ENCODE assay signal across 8 mouse cellular contexts in the genomic region with DNA sequence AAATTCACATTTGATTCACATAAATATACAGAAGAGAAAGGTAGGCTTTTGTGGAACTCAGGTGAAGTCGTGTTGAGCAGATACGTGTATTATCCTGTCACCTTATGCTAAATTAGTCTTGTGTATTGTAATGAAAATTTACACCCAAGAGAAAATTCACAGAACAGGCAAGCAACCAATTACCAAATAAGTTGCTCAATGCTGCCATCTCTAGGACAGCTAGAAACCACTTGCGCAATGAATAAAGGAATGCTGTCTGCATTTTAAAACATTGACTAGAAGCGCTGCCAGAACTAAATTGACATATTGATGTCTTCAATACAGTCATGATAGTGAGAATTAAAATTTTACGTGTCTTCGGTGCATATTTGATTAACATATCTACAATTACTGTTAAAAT. TPM values are rescaled to one million over a fixed set of nuclear protein-coding genes. Genes with fewer than 3 reads are reported as not detected.
A peak's percentile ranks its signal among the peaks of the same experiment; 100 is the strongest.
DNase-seq lines count a peak whose midpoint lies in the region; ATAC-seq and TF ChIP-seq lines count a peak whose summit lies in the region.

No protein-coding gene starts in this region.

- peak; percentile 79 for TF ChIP-seq CTCF in forebrain, postnatal 0 days (IDR thresholded peaks at IDR 0.05; ENCODE audit: low read depth)
- TF ChIP-seq CTCF in liver, postnatal 0 days (IDR thresholded peaks at IDR 0.05; ENCODE audit: low read depth): peak; percentile 72

- H3K27me3 ChIP-seq in forebrain, postnatal 0 days (ENCODE audit: insufficient read depth, low read length): no peaks in the 10 kb centered on the region
- no peaks in the 10 kb centered on the region for H3K27me3 ChIP-seq in forebrain, embryonic 16.5 days (replicated peaks; ENCODE audit: control insufficient read depth, insufficient read depth, low read length)
- H3K27me3 ChIP-seq in liver, postnatal 0 days (ENCODE audit: insufficient read depth, low read length): peaks cover 36% of the 10 kb centered on the region
- peaks cover 50% of the 10 kb centered on the region for H3K27me3 ChIP-seq in liver, embryonic 11.5 days (replicated peaks; ENCODE audit: control insufficient read depth, insufficient read depth, low read length)

- H3K4me2 ChIP-seq in forebrain, postnatal 0 days (ENCODE audit: low read depth): no peak overlapping the region
- H3K4me2 ChIP-seq in forebrain, embryonic 16.5 days (ENCODE audit: low read length): no peak overlapping the region
- no peak overlapping the region for H3K4me2 ChIP-seq in liver, postnatal 0 days (ENCODE audit: low read depth, low read length)
- no peak overlapping the region for H3K4me2 ChIP-seq in liver, embryonic 11.5 days

- H3K36me3 ChIP-seq in forebrain, postnatal 0 days (ENCODE audit: insufficient read depth): no peaks in the 10 kb centered on the region
- H3K36me3 ChIP-seq in forebrain, embryonic 16.5 days (ENCODE audit: control insufficient read depth, insufficient read depth): no peaks in the 10 kb centered on the region
- H3K36me3 ChIP-seq in liver, postnatal 0 days (replicated peaks; ENCODE audit: insufficient read depth, low read length): no peaks in the 10 kb centered on the region
- no peaks in the 10 kb centered on the region for H3K36me3 ChIP-seq in liver, embryonic 11.5 days (ENCODE audit: control insufficient read depth, insufficient read depth, low read length)

- H3K4me3 ChIP-seq in forebrain, postnatal 0 days (ENCODE audit: low read depth, low read length): no peak overlapping the region
- no peak overlapping the region for H3K4me3 ChIP-seq in forebrain, embryonic 16.5 days (replicated peaks; ENCODE audit: low read length)
- no peak overlapping the region for H3K4me3 ChIP-seq in liver, postnatal 0 days (ENCODE audit: low read depth, low read length)
- no peak overlapping the region for H3K4me3 ChIP-seq in liver, embryonic 11.5 days (ENCODE audit: low read depth, low read length)

- H3K27ac ChIP-seq in forebrain, postnatal 0 days (ENCODE audit: low read depth, low read length): no peak overlapping the region
- no peak overlapping the region for H3K27ac ChIP-seq in forebrain, embryonic 16.5 days (ENCODE audit: low read length)
- no peak overlapping the region for H3K27ac ChIP-seq in liver, postnatal 0 days (ENCODE audit: low read depth)
- no peak overlapping the region for H3K27ac ChIP-seq in liver, embryonic 11.5 days (ENCODE audit: low read depth, low read length)

- no peak for ATAC-seq in forebrain, postnatal 0 days
- no peak for ATAC-seq in forebrain, embryonic 16.5 days
- ATAC-seq in liver, postnatal 0 days: no peak
- ATAC-seq in liver, embryonic 11.5 days (replicated peaks; ENCODE audit: low FRiP score): no peak

- H3K9me3 ChIP-seq in forebrain, postnatal 0 days (ENCODE audit: low read length): no peaks in the 10 kb centered on the region
- H3K9me3 ChIP-seq in forebrain, embryonic 16.5 days (ENCODE audit: control insufficient read depth, low read length): no peaks in the 10 kb centered on the region
- no peaks in the 10 kb centered on the region for H3K9me3 ChIP-seq in liver, postnatal 0 days (ENCODE audit: low read length)
- H3K9me3 ChIP-seq in liver, embryonic 11.5 days (ENCODE audit: control insufficient read depth, low read length): no peaks in the 10 kb centered on the region

- peak; percentile 86 for DNase-seq in forebrain, postnatal 0 days
- DNase-seq in liver, postnatal 0 days: no peak
- DNase-seq in liver, embryonic 11.5 days (ENCODE audit: low spot score): no peak
- peak; percentile 78 for DNase-seq in adipocyte (ENCODE audit: low spot score)
- peak; percentile 25 to 32 for DNase-seq in layer of hippocampus, postnatal 10 days (ENCODE audit: low spot score in 2 of 2)
- no peak for DNase-seq in yolk sac, embryonic 10.5 days (ENCODE audit: low spot score)
- DNase-seq in spleen, postnatal 4 days (ENCODE audit: low spot score in 2 of 2): no peak

- H3K9ac ChIP-seq in forebrain, postnatal 0 days: no peak overlapping the region
- no peak overlapping the region for H3K9ac ChIP-seq in forebrain, embryonic 16.5 days (replicated peaks; ENCODE audit: low read depth, low read length)
- no peak overlapping the region for H3K9ac ChIP-seq in liver, postnatal 0 days (replicated peaks)
- H3K9ac ChIP-seq in liver, embryonic 11.5 days (ENCODE audit: low read depth, low read length): no peak overlapping the region

- peaks cover 9% of the 10 kb centered on the region; the same call in 1 of the 2 replicates for H3K4me1 ChIP-seq in forebrain, postnatal 0 days (ENCODE audit: insufficient read depth)
- H3K4me1 ChIP-seq in forebrain, embryonic 16.5 days (replicated peaks; ENCODE audit: control insufficient read depth, insufficient read depth, low read length): peaks cover 25% of the 10 kb centered on the region
- H3K4me1 ChIP-seq in liver, postnatal 0 days (ENCODE audit: insufficient read depth): peaks cover 9% of the 10 kb centered on the region
- H3K4me1 ChIP-seq in liver, embryonic 11.5 days (replicated peaks; ENCODE audit: control insufficient read depth, insufficient read depth, low read length): peaks cover 3% of the 10 kb centered on the region; the same call in 1 of the 2 replicates

- no peak for TF ChIP-seq EP300 in liver, postnatal 0 days (IDR thresholded peaks at IDR 0.05; ENCODE audit: low read depth)

- 7% methylated on average over 6 of the region's 6 CpGs for WGBS in forebrain, postnatal 0 days
- WGBS in forebrain, embryonic 16.5 days: 8% methylated on average over 6 of the region's 6 CpGs
- 14% methylated on average over 6 of the region's 6 CpGs for WGBS in liver, postnatal 0 days (ENCODE audit: insufficient replicate concordance)
- 11% methylated on average over 6 of the region's 6 CpGs for WGBS in liver, embryonic 11.5 days

RNA-seq across cellular contexts. Expression of a gene that starts 2.9 kb away (rescaled TPM):
- total RNA-seq in forebrain, postnatal 0 days (2014; rRNA removed): 32.7 and 45.3 TPM in 2 replicates
- polyA plus RNA-seq in forebrain, postnatal 0 days (2015; fragmentation: Nextera tagmentation; extraction: Ambion mirVana): 3.0 and 4.4 TPM in 2 replicates
- 9.2 and 11.0 TPM in 2 replicates for polyA plus RNA-seq in forebrain, embryonic 16.5 days (2015; fragmentation: Nextera tagmentation; extraction: Ambion mirVana)
- 1.2 and 1.4 TPM in 2 replicates for polyA plus RNA-seq in liver, postnatal 0 days (2015; fragmentation: Nextera tagmentation; extraction: Ambion mirVana)
- 3.6 and 4.1 TPM in 2 replicates for polyA plus RNA-seq in liver, embryonic 11.5 days (2014; fragmentation: Nextera tagmentation; extraction: Ambion mirVana)
- 10 to 100 TPM; 29.7 to 31.3 TPM for total RNA-seq in layer of hippocampus, postnatal 10 days (2021)

RNA-seq across cellular contexts. Expression of a gene that starts 22.1 kb away (rescaled TPM):
- total RNA-seq in forebrain, postnatal 0 days (2014; rRNA removed): 4.7 and 5.3 TPM in 2 replicates
- 1.7 and 2.2 TPM in 2 replicates for polyA plus RNA-seq in forebrain, postnatal 0 days (2015; fragmentation: Nextera tagmentation; extraction: Ambion mirVana)
- 4.6 and 5.8 TPM in 2 replicates for polyA plus RNA-seq in forebrain, embryonic 16.5 days (2015; fragmentation: Nextera tagmentation; extraction: Ambion mirVana)
- polyA plus RNA-seq in liver, postnatal 0 days (2015; fragmentation: Nextera tagmentation; extraction: Ambion mirVana): 4.7 and 5.9 TPM in 2 replicates
- polyA plus RNA-seq in liver, embryonic 11.5 days (2014; fragmentation: Nextera tagmentation; extraction: Ambion mirVana): 10.9 and 12.1 TPM in 2 replicates
- 1 to 10 TPM; 5.8 to 5.9 TPM for total RNA-seq in layer of hippocampus, postnatal 10 days (2021)

Comparison
In these comparisons a context has a peak if more than half of its experiments do, and no peak if none do; other contexts are left out.
1. DNase-seq: peak in forebrain, postnatal 0 days (single experiment), adipocyte (single experiment) and layer of hippocampus, postnatal 10 days (2 of 2); none in liver, postnatal 0 days (single experiment), liver, embryonic 11.5 days (single experiment), yolk sac, embryonic 10.5 days (single experiment) and spleen, postnatal 4 days (0 of 2).